Mouse (Mus musculus) heart, embryonic 12.5 days (tissue): Measurements from ENCODE around the gene Icmt. TPM values are rescaled to one million over a fixed set of nuclear protein-coding genes. Genes with fewer than 3 reads are reported as not detected.

Experiments
- ATAC-seq: fragments of 200-750 bp; cut with Nextera tagmentation; 2 replicates; pipeline ENCODE4 v1.8.0; 2017; ENCODE audit warnings: moderate TSS enrichment, moderate library complexity; ENCODE audit not compliant: insufficient number of reproducible peaks, low FRiP score
- H3K27ac ChIP-seq: fragments of 300-500 bp; sonication (generic); 2 replicates; pipeline ENCODE4 v1.5.1; 2016; ENCODE audit warnings: mild to moderate bottlenecking, moderate library complexity; ENCODE audit not compliant: poor library complexity, severe bottlenecking
- H3K27me3 ChIP-seq: fragments of 300-500 bp; sonication (generic); replicated peaks from 2 replicates; pipeline ENCODE4 v1.6.1; 2016; ENCODE audit warnings: mild to moderate bottlenecking, moderate library complexity
- H3K36me3 ChIP-seq: fragments of 300-500 bp; sonication (generic); 2 replicates; pipeline ENCODE4 v1.6.1; 2016; ENCODE audit warnings: mild to moderate bottlenecking, moderate library complexity
- H3K4me1 ChIP-seq: fragments of 300-500 bp; sonication (generic); replicated peaks from 2 replicates; pipeline ENCODE4 v1.6.1; 2016; ENCODE audit warnings: mild to moderate bottlenecking
- H3K4me2 ChIP-seq: fragments of 300-500 bp; sonication (generic); 2 replicates; pipeline ENCODE4 v1.6.1; 2016; ENCODE audit warnings: mild to moderate bottlenecking, moderate library complexity
- H3K4me3 ChIP-seq: fragments of 300-500 bp; sonication (generic); 2 replicates; pipeline ENCODE4 v1.5.1; 2016; ENCODE audit warnings: mild to moderate bottlenecking
- H3K9ac ChIP-seq: fragments of 300-500 bp; sonication (generic); 2 replicates; pipeline ENCODE4 v1.6.1; 2016; ENCODE audit warnings: mild to moderate bottlenecking, moderate library complexity
- H3K9me3 ChIP-seq: fragments of 300-500 bp; sonication (generic); replicated peaks from 2 replicates; pipeline ENCODE4 v1.6.1; 2016; ENCODE audit warnings: mild to moderate bottlenecking, moderate library complexity
- WGBS: fragments of 180-500 bp; shearing (Covaris S2); methylation state at CpG from one replicate; pipeline ENCODE4 v1.1.7; 2016; 5-methylcytosine and 5-hydroxymethylcytosine counted together
- polyA plus RNA-seq: library from polyadenylated mRNA; unstranded; fragments of >200 nt; fragmentation: Nextera tagmentation; extraction: Ambion mirVana; gene quantifications from 2 replicates; pipeline ENCODE4 v1.2.1, GENCODE M21; 2016

Icmt gene
- polyA plus RNA-seq, 1 experiment from 2014 or later: 25.4 TPM

DNA sequence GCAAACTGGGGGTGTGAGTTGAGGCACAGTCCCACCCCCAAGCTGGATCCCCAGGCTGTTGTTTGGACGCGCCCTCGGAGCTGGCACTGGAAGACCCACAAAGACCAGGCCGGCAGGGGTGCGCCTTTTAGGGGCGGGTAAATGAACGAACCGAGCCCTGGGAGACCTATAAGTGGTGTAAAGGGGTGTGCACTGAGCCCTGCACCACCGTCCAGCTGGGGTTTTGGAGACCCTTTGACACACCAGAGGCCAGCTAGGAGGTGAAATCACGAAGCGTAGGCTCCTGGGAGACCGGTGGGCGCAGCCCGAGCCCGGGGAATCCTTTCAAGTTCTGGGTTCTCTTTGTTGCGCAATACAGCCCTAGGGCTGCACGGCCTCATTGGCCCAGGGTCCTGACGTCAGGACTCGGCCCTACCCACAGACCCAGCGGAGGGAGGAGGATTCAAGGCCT, 22.3 kb upstream of the Icmt start:
- peaks cover 18% of the 10 kb centered on the region for H3K27me3 ChIP-seq
- peak overlapping the region; percentile 84; the same call in 1 of the 2 replicates for H3K27ac ChIP-seq
- no peaks in the 10 kb centered on the region for H3K9me3 ChIP-seq
- ATAC-seq: peak; percentile 26; the same call in 1 of the 2 replicates
- WGBS: under 1% methylated on average over 20 of the region's 20 CpGs
- H3K9ac ChIP-seq: peak overlapping the region; percentile 91
- H3K4me3 ChIP-seq: peak overlapping the region; percentile 81
- H3K4me2 ChIP-seq: peak overlapping the region; percentile 98
- peaks cover 8% of the 10 kb centered on the region for H3K36me3 ChIP-seq
- peaks cover 64% of the 10 kb centered on the region for H3K4me1 ChIP-seq

DNA sequence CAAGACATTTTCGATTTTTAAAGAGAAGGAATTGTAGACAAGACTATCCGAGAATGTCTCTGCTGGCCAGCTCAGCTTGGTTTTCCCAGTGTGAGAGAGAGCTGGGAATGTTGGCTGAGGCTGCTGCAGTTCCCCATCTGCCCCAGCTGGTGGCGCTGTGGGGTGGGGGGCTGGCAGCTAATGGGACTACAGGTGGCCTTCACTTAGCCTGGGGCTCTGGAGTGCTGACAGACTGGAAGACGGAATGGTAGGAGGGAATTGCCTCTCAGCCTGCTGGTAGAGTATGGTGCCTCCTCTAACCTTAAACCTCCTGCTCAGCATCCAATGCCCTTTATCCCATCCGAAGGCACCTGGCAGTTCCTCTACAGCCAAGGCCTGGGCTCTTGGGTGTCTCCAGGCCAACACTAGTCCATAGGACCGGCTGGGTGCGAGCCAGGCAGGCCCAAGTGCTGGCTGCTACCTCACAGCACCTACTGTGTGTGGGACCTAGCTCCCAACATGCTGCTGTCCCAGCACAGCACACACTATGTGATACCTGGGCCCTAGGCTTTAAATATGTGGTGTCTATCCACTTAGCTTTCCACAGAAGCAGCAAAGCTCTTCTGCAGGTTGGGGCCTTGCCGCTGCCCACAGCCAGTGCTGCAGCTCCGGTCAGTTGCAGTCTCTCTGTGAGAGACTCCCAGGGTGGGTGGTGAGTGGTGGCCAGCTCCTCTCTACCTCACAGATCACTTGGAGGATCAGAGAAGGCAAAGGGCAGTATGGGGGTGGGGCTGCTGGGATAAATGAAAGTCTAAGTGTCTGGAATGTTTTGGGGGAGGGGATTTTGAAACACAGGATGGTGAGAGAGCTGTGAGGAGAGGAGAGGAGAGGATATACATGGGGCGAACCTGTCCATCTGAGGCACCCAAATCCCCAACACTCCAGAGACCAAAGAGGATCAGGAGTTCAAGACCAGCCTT, 20.4 kb upstream of the Icmt start:
- peaks cover 37% of the 10 kb centered on the region for H3K27me3 ChIP-seq
- H3K9me3 ChIP-seq: no peaks in the 10 kb centered on the region
- no peak overlapping the region for H3K4me3 ChIP-seq
- H3K4me1 ChIP-seq: peaks cover 50% of the 10 kb centered on the region
- H3K27ac ChIP-seq: no peak overlapping the region
- peaks cover 26% of the 10 kb centered on the region for H3K36me3 ChIP-seq
- no peak overlapping the region for H3K9ac ChIP-seq
- H3K4me2 ChIP-seq: no peak overlapping the region
- ATAC-seq: no peak
- 46% methylated on average over 10 of the region's 10 CpGs for WGBS

DNA sequence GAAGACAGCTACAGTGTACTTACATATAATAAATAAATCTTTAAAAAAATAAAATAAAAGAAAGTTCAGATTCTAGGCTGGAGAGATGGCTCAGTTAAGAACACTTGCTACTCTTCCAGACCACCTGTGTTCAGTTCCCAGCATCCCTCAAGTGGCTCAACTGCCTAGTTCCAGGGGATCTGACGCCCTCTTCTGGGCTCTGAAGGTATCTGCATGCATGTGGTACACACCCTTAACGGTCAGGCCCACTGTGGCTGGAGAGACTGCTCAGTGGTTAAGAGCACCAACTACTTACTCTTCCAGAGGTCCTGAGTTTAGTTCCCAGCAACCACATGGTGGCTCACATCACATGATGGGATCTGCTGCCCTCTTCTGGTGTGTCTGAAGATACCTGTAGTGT, 19.1 kb upstream of the Icmt start:
- Histone ChIP-seq H3K27me3 (peaks cover 50% of the 10 kb centered on the region), H3K4me3 (no peak overlapping the region), H3K27ac (no peak overlapping the region), H3K9me3 (no peaks in the 10 kb centered on the region), H3K4me1 (peaks cover 42% of the 10 kb centered on the region), H3K9ac (no peak overlapping the region), H3K36me3 (peaks cover 28% of the 10 kb centered on the region), H3K4me2 (no peak overlapping the region)
- 65% methylated on average over 2 of the region's 2 CpGs for WGBS
- no peak for ATAC-seq

DNA sequence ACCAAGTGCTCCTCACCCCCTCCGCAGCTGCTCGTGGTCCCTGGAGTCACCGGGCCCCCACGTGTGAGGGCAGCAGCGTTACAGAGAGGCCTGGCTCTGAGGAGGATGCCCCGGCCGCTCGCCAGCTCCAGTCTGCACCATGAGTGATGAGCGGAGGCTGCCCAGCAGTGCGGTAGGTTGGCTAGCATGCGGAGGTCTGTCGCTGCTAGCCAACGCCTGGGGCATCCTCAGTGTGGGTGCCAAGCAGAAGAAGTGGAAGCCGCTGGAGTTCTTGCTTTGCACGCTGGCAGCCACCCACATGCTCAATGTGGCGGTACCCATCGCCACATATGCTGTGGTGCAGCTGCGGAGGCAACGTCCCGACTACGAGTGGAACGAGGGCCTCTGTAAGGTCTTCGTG, 18.0 kb upstream of the Icmt start:
- H3K9ac ChIP-seq: no peak overlapping the region
- H3K4me1 ChIP-seq: peaks cover 39% of the 10 kb centered on the region
- 86% methylated on average over 23 of the region's 23 CpGs for WGBS
- no peak overlapping the region for H3K4me2 ChIP-seq
- no peaks in the 10 kb centered on the region for H3K9me3 ChIP-seq
- no peak for ATAC-seq
- H3K27me3 ChIP-seq: peaks cover 60% of the 10 kb centered on the region
- no peak overlapping the region for H3K27ac ChIP-seq
- no peak overlapping the region for H3K4me3 ChIP-seq
- H3K36me3 ChIP-seq: peaks cover 28% of the 10 kb centered on the region

DNA sequence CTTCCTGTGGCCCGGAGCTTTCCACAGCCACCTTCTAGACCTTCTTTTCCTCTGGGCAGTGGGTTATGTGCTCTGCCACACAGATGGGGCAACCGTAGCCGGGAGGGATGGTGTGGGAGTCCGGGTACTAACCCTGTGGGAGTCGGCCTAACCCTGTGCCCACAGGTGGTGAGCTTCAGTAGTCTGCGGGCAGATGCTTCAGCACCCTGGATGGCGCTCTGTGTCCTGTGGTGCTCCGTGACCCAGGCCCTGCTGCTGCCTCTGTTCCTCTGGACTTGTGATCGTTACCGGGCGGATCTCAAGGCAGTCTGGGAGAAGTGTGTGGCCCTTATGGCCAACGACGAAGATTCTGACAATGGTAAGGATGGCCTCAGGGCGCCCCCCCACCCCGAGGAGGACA, 15.4 kb upstream of the Icmt start:
- peaks cover 76% of the 10 kb centered on the region for H3K27me3 ChIP-seq
- peaks cover 28% of the 10 kb centered on the region for H3K36me3 ChIP-seq
- no peak overlapping the region for H3K4me2 ChIP-seq
- no peak for ATAC-seq
- H3K4me1 ChIP-seq: peaks cover 21% of the 10 kb centered on the region
- H3K4me3 ChIP-seq: no peak overlapping the region
- WGBS: 48% methylated on average over 15 of the region's 15 CpGs
- H3K9ac ChIP-seq: no peak overlapping the region
- H3K9me3 ChIP-seq: no peaks in the 10 kb centered on the region
- H3K27ac ChIP-seq: no peak overlapping the region

DNA sequence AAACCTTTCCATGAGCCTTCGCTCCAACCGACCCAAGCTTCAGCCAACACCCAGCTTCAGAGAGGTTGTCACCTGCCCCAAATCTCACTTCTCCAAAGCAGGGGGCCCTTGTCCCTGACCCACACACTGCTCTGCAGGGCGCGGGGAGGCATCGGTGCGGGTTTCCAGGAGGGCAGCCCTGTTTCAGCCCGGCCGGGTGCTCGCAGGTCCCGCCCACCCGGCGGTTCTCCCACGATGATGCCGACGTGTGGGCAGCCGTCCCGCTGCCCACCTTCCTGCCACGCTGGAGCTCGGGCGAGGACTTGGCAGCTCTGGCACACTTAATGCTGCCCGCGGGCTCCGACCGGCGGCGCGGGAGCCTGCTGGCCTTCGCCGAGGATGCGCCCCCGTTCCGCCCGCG, 14.3 kb upstream of the Icmt start:
- Histone ChIP-seq H3K27me3 (peaks cover 87% of the 10 kb centered on the region), H3K4me2 (peak overlapping the region; percentile 65), H3K27ac (no peak overlapping the region), H3K4me1 (peaks cover 18% of the 10 kb centered on the region), H3K9ac (0 out of 2 replicates have a peak overlapping the region, but pooled peaks have one; percentile 45), H3K36me3 (peaks cover 28% of the 10 kb centered on the region), H3K4me3 (peak overlapping the region; percentile 34), H3K9me3 (no peaks in the 10 kb centered on the region)
- ATAC-seq: no peak
- 23% methylated on average over 34 of the region's 34 CpGs for WGBS

DNA sequence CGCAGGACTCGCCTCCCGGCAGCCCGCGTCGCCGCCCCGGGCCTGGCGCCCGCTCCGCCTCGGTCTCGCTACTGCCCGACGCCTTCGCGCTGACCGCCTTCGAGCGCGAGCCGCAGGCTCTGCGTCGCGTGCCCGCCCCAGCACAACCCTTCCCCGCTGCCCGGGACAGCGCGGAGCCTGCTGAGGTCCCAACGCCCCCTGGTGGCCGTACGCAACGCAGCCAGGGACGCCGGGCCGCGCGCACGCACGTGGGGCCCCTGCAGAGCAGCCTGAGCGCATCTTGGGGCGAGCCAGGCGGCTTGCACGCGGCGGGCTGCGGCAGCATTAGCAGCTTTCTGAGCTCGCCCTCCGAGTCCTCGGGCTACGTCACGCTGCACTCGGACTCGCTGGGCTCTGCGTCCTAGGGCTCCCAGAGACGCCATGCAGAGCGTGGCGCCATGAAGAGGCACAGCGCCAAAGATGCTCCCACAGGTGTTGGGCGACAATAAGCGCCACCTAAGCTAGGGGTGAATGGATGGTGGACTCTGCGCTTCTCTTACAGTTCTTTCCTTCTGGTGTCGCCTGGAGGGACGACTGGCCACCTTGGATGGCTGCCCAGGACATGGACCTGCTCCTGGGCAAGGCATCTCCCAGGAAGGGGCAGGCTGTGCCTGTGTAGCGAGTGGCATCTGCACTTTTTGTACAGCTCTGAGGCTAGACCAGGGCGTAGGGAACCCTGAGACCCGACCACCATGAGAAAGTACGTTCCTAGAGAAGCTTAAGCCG, 13.7 kb upstream of the Icmt start:
- Histone ChIP-seq H3K4me2 (peak overlapping the region; percentile 65), H3K9me3 (no peaks in the 10 kb centered on the region), H3K27me3 (peaks cover 93% of the 10 kb centered on the region), H3K9ac (0 out of 2 replicates have a peak overlapping the region, but pooled peaks have one; percentile 45), H3K4me1 (peaks cover 18% of the 10 kb centered on the region), H3K36me3 (peaks cover 25% of the 10 kb centered on the region), H3K4me3 (peak overlapping the region; percentile 34), H3K27ac (no peak overlapping the region)
- peak; percentile 77 for ATAC-seq
- 5% methylated on average over 68 of the region's 70 CpGs for WGBS

DNA sequence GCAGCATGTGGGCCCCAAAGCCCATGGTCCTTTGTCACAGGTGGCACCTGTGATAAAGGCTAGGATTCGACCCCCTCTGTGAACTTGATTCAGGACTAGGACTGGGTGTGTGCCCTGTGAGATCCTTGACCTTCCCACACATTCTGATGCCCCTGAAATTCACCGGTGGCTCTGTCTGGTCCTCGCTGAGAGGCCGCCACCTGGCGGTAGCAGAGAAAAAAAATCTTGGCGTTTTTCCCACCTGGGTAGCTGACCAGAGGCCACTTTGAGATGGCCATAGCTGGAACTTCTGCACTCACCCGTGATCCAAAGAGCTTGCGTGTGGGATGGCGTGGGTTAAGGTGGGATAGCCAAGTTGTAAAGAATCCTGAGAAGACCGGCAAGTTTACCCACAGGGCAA, 11.5 kb upstream of the Icmt start:
- H3K4me3 ChIP-seq: no peak overlapping the region
- H3K4me1 ChIP-seq: peaks cover 22% of the 10 kb centered on the region
- no peaks in the 10 kb centered on the region for H3K9me3 ChIP-seq
- peaks cover 92% of the 10 kb centered on the region for H3K27me3 ChIP-seq
- WGBS: 2% methylated on average over 10 of the region's 10 CpGs
- H3K27ac ChIP-seq: no peak overlapping the region
- H3K4me2 ChIP-seq: no peak overlapping the region
- peaks cover 12% of the 10 kb centered on the region; the same call in 1 of the 2 replicates for H3K36me3 ChIP-seq
- no peak for ATAC-seq
- H3K9ac ChIP-seq: no peak overlapping the region

DNA sequence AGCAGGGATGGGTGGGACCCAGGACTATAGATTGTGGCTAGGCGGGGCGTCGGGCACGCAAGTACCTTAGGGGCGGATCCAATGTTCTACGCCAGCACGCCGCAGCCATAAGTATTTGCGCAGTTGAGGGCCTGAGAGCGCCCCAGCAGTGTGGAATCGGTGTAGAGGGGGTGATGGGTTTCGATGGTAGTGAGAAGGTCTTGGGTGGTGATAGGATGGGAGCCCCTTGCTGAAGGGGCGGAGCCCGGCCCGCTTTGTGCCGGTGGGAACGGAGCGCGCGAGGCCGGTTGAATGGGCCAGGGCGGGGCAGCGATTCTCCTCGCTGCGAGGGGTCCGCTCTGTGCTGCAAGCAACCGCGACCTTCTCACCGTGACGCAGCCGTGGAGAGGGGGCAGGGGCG, 10.8 kb upstream of the Icmt start:
- no peak for ATAC-seq
- 5% methylated on average over 32 of the region's 32 CpGs for WGBS
- H3K4me2 ChIP-seq: no peak overlapping the region
- no peak overlapping the region for H3K4me3 ChIP-seq
- no peaks in the 10 kb centered on the region for H3K9me3 ChIP-seq
- H3K9ac ChIP-seq: no peak overlapping the region
- H3K4me1 ChIP-seq: peaks cover 23% of the 10 kb centered on the region
- H3K27me3 ChIP-seq: peaks cover 92% of the 10 kb centered on the region
- no peak overlapping the region for H3K27ac ChIP-seq
- 0 out of 2 replicates have a peak, but pooled peaks cover 6% of the 10 kb centered on the region for H3K36me3 ChIP-seq

DNA sequence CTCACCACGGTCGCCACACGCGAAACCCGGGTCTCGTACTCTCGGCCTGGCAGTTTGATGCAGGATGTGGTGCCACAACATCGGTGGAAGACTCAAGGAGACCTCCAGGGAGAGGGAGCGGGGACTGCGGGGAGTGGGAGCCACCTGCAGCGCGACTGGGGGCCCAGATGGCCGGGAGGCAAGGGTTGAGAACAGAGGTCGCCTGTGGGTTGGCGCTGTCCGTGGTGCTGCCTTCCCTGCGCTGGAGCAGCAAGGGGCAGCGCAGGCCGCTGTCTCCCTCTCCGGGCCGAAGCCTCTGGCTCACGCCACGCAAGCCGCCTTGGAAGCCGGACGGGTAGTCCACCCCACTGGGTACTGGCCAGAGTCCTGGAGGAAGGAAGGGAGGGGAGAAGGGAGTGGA, 10.1 kb upstream of the Icmt start:
- Histone ChIP-seq H3K9ac (no peak overlapping the region), H3K27ac (no peak overlapping the region), H3K36me3 (0 out of 2 replicates have a peak, but pooled peaks cover under 1% of the 10 kb centered on the region), H3K4me3 (no peak overlapping the region), H3K4me1 (peaks cover 23% of the 10 kb centered on the region), H3K9me3 (no peaks in the 10 kb centered on the region), H3K4me2 (no peak overlapping the region), H3K27me3 (peaks cover 92% of the 10 kb centered on the region)
- WGBS: 8% methylated on average over 26 of the region's 26 CpGs
- ATAC-seq: no peak
